Mouse (Mus musculus): ENCODE measurements around the gene Themis2.

The Themis2 gene

DNA sequence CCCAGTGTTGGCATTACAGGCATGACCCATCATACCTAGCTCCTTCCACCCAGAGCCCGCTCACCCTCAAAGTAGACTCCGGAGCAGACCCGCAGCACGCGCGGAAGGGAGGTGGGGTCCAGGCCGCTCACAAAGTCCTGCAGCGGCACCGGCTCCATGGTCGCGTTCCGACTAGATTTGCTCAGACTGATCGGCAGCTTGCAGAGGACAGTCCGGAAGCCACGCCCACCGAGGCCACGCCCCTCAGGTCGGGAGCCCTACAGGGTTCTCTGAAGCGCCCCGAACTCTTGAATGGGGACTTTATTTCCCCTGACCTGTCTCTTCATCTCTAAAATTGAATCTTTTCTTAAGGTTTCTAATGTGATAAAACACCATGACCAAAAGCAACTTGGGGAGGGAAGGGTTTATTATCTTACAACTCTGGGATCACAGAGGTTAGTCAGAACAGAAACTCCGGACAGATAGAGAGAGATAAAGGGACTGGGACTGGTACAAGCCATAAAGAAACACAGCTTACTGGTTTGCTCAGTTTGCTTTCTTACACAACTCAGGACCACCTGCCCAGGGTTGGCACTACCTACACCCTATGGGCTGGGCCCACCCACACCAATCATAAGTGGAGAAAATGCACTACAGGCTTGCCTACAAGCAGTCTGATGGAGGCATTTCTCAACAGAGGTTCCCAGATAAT is at the start of gene Themis2:
Themis2 (minus strand) TSS at position 192 of the 691 bp plus-strand sequence.
- peak; percentile 60 for DNase-seq

DNA sequence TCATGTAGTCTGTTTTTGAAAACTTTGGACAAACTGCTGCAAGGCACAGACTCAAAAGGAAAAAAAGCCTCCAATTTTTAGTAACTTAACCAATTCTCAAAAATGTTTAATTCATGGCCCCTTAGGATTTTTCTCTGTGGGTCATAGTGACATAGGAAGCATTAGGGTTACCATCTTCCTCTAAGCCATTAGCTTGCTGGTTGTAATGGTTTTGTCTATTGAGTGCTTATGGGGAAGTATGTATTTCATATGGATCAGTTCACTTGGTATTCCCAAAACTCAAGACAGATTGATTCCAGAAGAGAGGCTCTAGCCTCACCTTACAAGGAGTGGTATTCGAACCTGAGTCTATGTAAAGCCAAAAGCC is 47.5 kb upstream of the Themis2 start:
- no peak for DNase-seq

DNA sequence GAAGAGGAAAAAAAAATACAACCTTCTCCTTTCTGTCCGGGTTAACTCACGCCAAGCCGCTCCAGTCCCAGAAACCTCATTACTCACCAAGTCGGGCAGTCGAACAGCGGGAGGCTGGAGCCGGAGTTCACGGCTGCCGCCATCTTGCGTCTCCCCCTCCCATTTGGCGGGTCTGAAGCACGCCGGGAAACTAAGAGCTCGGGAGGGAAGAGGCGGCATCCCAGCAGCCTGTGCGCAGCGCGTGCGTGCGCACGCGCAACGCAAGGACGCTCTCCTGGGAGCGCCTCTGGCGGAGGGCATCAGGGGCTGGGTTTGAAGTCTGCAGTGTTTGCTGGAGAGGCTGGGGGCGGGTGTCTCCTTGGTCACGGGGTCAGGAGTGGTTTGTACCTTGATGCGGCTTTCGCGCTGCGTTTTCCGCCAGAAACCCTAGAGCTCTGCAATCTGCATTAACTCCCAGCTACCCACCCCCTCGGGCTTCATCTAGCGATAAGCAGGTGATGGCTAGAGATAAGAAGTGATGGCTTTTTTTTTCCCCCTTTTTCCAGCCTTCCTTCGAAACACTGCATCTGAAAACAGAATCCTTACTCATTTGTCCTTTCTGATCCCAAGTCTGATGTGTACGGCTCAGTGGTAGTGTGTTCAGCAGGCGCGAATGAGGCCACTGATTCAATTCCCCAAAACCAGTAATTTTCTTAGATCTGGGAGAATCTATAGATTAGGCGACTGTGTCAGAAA is 47.0 kb upstream of the Themis2 start, which contains the start of gene Ppp1r8:
Ppp1r8 (minus strand) TSS at position 200 of the 735 bp plus-strand sequence.
- DNase-seq: peak; percentile 95

DNA sequence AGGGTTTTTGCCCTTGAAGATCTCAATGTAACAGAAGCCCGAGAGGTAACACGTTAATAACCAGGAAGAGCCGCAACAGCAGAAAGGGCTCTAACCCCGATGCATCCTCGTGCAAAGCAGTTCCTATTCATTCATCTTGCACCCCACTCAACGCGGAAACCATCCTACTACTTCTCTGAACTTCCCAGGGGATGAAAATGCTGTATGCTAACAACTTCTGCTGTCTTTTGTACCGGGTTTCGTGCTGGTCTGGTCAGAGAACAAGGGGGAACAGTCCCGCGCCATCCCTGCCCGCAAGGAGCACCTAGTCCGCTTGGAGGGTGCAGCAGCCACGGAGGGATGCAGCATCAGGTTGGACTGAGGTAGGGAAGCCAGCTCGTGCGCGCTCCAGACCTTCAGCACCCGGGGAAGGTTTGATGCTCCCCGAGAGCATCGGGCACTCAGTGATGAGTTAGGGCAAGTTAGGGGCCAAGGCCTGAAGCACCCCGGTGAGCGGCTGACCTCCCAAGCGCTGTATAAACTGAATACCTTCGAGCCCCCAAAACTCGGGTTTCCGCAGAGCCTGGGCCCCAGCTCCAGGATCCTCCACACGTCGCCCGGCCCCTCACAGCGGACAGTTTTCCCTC is 46.2 kb upstream of the Themis2 start:
- no peak for DNase-seq

DNA sequence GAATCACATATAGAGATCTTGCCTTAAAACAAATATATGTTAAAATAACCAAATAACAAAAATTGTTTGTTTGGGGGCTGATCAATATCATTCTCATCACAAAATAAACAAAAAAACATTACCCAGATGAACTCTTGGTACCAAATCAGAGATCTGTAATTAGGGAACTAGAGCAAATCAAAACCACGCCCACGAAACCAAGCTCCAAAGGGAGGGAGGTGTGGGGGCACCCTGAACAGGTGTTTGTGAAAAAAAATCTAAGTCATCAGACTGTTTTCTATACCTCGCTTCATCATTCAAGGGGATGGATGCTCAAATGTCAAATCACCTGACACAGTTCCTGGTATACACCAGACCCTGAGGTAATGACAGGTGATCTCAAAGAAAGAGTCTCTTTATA is 45.3 kb upstream of the Themis2 start:
- DNase-seq: no peak

DNA sequence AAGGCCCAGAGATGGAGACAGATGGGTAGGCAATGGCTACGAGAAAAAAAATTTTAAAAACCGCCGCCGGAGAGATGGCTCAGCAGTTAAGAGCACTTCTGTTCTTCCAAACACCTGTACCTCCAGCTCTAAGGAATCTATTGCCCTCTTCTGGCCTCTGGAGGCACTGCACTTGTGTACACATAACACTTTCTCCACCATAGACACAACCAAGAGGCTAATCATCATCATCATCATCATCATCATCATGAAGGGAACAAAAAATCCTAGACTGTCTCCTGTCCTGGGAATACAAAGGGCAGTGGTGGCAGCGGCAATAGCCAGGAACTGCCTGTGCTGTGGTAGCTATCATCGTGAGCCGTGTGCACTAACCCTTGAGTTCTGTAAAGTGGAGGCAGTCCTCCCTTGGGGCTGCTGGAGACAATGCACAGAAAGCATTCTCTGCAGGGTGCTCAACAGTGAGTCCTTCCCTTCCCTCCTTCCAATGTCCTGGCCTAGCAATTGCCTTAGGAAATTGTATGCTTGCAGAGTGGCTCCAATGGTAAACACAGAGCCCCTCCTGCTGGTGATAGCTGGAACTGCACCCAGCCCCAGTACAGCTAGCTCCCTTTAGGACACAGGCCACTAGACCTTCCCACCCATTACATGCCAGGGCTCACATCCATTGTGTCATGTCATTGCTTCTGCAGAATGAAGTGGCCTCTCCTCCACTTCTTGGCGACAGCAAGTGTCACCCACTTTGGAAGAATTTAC is 27.6 kb upstream of the Themis2 start:
- DNase-seq: peak; percentile 47

DNA sequence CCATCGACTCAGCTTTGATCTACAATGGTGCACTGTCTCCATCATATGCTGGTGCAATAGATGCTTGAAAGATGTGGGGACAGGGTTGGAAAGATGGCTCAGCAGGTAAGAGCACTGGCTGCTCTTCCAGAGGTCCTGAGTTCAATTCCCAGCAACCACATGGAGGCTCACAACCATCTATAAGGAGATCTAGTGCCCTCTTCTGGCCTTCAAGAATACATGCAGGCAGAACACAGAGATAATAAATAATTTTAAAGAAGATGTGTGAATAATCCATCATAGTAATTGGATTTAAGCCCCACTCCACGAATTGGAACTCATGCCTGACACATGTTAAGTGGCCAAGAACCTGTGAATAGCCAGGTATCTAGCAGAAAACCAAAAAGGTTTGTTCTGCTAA is 22.3 kb upstream of the Themis2 start:
- DNase-seq: no peak

DNA sequence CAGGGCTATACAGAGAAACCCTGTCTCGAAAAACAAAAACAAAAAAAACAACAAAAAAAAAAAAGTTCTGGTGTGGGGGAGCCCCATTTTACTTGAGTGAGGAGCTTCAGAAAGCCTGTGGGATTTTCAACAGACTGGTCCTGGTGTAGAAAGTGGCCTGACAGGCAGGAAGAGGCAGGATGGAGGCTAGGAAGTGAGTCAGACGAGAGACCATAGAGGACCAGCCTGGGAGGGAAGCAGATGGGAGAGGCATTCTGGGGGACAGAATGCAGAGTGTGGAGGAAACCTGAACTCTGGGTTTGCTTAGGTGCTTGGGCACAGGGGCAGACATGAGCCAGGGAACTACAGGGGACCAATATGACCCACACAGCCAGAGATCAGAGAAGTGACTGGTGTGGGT is 20.7 kb upstream of the Themis2 start:
- DNase-seq: no peak

DNA sequence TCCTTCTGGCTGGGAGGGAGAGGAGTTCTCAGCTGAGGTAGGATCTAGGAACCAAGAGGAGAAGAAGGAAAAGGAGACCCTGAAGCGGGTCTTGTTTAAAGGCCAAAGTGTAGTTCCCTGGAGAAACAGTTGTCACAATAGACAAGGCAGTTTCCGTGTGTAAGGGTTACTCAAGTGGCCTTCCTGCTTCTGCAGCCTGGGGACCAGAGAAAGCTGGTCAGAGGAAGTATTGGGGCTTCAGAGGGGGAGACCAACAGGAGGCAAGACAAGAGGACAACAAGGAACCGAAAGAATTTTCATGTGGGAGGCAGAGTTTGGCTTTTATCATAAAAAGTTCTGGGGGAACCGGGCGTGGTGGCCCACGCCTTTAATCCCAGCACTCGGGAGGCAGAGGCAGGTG is 20.2 kb upstream of the Themis2 start:
- peak; percentile 27 for DNase-seq

DNA sequence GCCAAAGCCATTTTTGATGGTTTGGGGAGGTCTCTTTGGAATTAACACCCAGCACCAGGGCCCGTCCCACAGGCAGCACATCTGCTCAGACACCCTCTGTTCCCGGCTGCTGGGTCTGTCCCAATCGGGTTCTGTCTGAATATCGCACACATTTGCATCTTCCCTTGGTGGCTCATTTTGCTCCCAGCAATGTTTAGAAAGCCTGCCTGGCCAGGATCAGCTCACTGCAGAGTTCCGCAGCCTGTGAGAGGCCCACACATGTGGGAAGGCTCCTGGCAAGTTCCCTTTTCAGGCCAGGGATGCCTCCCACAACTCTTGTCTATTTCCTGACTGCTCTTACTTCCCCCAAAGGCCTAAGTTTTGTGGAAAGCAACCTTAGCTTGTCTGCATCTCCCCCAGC is 13.4 kb upstream of the Themis2 start:
- peak; percentile 73 for DNase-seq

DNA sequence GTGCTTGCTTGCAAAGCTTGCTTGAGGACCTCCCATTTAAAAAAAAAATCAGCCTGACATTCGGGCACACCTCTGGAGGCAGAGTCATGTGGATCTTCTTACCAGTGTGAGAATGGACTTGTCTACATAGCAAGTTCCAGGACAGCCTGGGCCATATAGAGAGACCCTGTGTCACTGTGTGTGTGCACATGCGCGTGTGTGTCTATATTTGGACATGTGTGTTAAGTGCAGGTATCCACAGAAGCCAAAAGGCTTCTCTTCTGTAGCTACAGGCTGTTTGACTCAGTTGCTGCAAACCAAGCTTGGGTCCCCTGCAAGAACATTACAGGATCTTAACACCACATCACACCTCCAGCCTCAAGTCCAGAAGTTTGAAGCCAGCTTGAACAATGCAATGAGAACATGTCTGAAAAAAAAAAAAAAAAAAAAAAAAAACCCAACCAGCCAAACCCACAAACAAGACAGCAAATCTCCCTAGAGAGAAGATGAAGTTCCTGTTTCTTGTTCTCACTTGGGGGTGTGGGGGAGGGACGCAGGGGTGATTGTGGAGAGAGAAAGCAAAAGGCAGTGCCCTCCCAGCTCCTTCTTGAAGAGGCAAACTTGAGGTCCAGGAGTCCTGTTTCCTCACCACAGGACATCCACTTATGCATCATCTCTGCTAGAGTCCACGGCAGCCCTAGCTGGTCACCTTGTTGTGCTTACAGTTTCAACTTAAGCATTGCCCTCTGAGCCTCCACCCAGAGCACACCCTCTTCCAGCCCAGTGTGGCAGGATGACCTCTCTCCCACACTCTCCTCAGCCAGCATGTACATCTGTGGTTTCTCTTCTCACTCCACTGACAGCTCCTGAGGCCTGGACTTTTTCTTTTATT is 11.8 kb upstream of the Themis2 start:
- peak; percentile 28 for DNase-seq

DNA sequence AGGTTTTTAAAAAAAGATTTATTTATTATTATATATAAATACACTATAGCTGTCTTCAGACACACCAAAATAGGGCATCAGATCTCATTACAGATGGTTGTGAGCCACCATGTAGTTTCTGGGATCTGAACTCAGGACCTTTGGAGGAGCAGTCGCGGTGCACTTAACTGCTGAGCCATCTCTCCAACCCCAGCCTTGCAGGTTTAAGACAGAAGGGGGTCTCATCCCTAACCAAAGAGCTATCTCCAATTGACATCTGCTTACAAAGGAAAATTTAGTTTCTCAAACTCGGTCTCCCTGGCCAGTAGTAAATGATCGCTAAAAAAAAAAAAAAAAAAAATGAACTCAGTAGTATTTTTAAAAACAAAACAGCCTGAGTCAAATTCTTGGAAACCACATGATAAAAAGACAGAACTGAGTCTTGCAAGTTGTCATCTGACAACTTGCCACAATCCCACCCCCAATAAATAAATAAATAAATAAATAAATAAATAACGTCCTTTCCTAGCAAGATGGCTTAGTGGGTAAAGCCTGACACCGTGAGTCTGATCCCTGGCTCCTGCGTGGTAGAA is 10.5 kb upstream of the Themis2 start:
- no peak for DNase-seq

DNA sequence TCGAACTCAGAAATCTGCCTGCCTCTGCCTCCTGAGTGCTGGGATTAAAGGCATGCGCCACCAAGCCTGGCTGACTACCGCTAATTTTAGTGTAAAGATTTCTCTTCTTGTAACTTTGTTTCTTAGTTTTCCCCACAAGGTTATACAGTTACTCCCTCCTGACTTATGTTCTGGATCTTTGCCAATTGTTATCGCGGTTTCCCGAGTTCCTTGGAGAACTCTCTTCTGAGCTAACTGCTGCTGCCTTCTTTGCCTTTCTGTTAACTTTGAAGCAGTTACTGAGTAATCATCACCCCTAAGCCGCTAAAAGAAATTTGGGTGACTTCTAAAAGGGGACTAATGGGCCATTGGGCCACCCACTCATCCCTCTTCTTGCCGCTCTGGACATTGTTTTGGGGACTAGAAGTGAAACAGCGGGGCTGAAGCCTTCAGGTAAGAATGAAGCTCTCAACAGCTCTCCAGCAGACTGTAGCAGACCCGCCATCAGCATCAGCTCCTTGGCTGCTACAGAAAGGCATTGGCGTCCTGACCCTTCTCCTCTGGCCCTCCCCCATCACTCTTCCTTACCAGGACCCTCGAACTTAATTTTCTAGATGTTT is 9.5 kb upstream of the Themis2 start:
- no peak for DNase-seq

DNA sequence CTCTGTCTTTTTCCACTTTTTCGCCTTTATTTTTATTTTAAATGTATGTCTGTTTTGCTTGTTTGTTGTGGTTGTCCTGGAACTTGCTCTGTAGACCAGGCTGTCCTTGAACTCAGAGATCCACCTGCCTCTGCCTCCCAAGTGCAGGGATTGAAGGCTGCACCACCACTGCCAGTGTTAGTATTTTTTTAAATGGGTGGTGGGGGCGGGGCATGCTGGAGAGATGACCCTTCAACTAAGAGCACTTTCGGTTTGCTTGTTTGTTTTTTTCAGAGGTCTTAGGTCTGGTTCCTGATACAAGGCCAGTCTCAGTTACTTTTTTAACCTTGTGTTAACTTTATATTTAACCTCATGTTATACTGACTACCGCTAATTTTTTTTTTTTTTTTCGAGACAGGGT is 9.0 kb upstream of the Themis2 start:
- DNase-seq: no peak

DNA sequence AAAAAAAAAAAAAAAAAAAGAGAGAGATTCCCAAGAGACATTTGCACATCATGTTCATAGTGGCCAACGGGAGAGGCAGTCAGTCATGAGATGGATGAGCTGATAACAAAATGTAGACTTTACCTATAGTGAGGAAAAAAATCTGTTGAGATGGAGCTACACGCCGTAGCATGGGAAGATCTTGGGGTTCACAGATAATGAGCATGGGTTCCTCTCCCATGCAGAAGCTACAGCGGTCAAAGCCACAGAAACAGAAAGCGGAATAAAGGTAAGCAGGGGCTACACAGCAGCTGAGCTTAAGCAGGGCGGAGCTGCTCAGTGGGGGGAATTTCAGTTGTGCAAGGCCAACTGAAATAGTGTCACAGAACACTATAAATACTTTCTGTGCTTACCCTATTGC is 8.1 kb upstream of the Themis2 start:
- peak; percentile 55 for DNase-seq

DNA sequence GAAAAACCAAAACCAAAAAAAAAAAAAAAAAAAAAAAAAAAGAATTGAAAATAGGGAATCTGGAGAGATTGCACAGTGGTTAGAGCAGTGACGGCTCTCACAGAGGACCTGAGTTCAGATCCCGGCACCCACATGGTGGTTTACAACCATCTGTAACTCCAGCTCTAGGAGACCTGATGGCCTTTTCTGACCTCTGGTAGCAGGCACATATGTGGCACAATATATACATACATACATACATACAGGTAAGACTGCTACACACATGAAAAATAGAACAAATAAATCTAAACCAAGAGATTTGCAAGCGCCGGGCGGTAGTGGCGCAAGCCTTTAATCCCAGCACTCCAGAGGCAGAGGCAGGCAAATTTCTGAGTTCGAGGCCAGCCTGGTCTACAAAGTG is 7.7 kb upstream of the Themis2 start:
- no peak for DNase-seq

DNA sequence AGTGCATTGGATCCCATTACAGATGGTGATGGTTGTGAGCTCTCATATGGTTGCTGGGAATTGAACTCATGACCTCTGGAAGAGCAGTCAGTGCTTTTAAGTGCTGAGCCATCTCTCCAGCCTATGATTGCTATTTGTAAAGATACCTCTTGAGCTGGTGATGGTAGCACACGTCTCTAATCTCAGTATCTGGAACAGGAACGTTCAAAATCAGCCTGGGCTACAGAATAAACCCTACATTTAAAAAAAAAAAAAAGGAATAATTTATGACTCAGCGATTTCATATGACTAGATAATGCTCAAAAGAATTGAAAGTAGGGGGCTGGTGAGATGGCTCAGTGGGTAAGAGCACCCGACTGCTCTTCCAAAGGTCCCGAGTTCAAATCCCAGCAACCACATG is 7.0 kb upstream of the Themis2 start:
- DNase-seq: no peak

DNA sequence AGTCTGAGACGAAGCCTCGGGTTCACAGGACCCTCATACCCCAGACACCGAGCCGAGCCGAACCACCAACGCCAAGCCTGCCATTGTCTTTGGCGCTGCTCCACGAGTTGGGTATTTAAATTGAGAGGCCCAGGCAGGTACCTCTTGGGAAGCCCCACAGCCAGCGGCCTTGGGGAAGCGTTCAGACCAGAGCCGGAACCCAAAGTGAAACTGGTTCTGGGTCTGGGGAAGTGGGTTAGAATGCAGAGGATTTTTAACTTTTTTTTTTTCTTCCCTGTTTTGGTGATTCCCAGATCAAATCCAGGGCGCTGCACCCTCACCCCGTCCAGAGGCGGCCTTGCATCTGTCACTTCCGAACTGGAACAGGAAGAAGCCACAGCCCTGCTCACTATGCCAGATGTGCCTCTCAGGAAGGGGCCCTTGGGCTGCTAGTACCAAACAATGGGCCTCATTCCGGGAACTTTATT is 6.0 kb upstream of the Themis2 start:
- DNase-seq: no peak

DNA sequence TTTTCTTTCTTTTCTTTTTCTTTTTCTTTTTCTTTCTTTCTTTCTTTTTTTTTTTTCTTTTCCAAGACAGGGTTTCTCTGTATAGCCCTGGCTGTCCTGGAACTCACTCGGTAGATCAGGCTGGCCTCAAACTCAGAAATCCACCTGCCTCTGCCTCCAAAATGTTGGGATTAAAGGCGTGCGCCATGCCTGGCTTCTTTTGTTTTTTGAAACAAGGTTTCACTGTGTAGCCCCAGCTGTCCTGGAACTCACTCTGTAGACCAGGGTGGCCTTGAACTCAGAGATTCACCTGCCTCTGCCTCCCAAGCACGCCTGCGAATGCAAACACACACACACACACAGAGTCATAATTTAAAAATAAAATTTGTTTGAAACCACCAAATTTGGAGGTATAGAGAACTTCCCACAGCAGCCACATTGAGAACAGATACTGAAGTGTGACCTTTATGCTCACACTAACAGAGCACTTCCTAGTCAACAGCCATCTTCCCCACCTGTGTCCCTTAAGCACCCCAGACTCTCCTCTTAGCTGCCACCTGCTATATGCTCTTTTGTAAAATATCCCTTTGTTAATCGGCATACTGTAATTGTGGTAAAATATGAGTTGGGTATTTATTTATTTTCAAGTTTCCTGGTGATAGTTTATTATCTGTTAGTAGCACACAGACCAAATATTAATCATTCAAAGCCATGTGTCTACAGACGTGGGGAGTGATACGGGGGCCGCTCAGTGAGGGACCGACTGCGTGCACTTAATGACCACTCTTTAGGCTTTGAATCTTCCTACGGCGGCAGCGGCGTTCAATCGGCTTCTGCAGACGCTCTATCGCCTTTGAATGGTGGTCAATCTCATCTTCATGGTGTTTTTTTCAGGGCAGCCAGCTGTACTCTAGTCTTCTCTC is 5.2 kb upstream of the Themis2 start:
- no peak for DNase-seq

DNA sequence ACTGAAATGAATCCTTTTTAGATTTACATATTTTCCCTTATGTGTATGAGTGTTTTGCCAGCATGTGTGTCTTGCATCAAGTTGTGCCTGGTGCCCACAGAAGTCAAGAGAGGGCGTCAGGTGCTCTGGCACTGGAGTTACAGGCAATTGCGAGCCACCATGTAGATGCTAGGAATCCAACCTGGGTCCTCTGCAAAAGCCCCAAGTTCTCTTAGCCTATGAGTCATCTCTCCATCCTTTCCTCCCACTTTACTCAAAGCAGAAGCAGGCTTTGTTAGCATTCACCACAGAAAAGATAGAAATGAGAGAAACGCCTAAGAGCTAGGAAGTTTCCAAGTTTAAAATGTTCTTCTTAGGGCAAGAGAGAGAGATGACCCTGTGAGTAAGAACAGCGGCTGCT is 3.7 kb upstream of the Themis2 start:
- no peak for DNase-seq
